Mouse (Mus musculus): ENCODE data around the gene Epha7. TPM values are rescaled to one million over a fixed set of nuclear protein-coding genes. Genes with fewer than 3 reads are reported as not detected.

Epha7 gene
- not detected in 2 replicates for polyA plus RNA-seq (2012; ENCODE audit: low replicate concordance)

DNA sequence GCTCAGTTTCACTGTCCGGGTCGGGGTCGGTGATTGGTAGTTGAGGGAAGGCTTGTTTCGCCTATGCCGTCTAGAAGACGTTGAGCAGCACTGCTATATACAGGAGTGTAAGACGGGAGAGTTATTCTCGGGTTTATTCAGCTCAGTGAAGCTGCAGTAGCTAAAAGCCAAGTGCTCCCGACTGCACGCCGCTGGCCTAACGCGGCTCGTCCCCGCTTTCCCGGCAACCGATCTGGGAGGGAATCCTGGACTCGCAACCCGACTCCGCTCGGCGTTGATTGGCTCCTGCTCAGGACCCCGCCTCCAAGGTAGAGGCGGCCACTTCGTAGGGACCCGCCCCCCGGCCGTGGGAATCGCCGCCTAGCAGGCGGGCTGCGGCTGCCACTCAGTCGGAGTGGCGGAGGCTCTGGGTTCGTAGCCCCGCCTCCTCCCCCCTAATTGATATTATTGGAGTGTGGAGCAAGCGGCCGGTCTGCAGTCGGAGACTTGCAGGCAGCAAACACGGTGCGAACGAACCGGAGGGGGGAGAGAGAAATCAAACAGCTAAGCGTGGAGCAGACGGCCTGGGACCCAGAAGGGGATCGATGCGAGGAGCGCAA, at the start of gene Epha7:
TSS of gene Epha7 (plus strand) at position 441 of the 599 bp plus-strand sequence.

